Mouse (Mus musculus): ENCODE measurements around the gene Prr3.
"Not testable (repeated sequence)": the region's sequence is repeated elsewhere in the genome, so short reads cannot be mapped to it uniquely, and the experiment has no call there.

Gene Prr3

GRCm38 (mm10) chr17:35979401-35980362, at the start of gene Prr3, which contains the start of gene Gnl1:
Prr3 (minus strand) TSS chr17:35980236.
Gnl1 (plus strand) TSS chr17:35979851.
- DNase-seq (ENCODE audit: low read depth, low spot score), result peak; percentile 81

- DNase-seq (ENCODE audit: low read depth, low spot score), result no peak
These were observed 49.0 kb upstream of the Prr3 start for GRCm38 (mm10) chr17:36028879-36029619.

- DNase-seq (ENCODE audit: low read depth, low spot score), result no peak
These were observed 47.6 kb upstream of the Prr3 start for GRCm38 (mm10) chr17:36027663-36028062.

- DNase-seq (ENCODE audit: low read depth, low spot score), result no peak
These were observed 45.9 kb upstream of the Prr3 start for GRCm38 (mm10) chr17:36025901-36026300.

GRCm38 (mm10) chr17:36025197-36025596, 45.2 kb upstream of the Prr3 start:
- DNase-seq (ENCODE audit: low read depth, low spot score), result no peak

- DNase-seq (ENCODE audit: low read depth, low spot score), result no peak
These were observed 43.9 kb upstream of the Prr3 start for GRCm38 (mm10) chr17:36023710-36024654.

GRCm38 (mm10) chr17:36022922-36023321, 42.9 kb upstream of the Prr3 start:
- DNase-seq (ENCODE audit: low read depth, low spot score), result no peak

GRCm38 (mm10) chr17:36022098-36022497, 42.1 kb upstream of the Prr3 start:
- no peak for DNase-seq (ENCODE audit: low read depth, low spot score)

- no peak for DNase-seq (ENCODE audit: low read depth, low spot score)
These were observed 41.3 kb upstream of the Prr3 start for GRCm38 (mm10) chr17:36021309-36021708.

- no peak for DNase-seq (ENCODE audit: low read depth, low spot score)
These were observed 40.4 kb upstream of the Prr3 start, which contains the start of gene H2-T24 for GRCm38 (mm10) chr17:36020191-36021073. H2-T24 (minus strand) TSS chr17:36020560.

- no peak for DNase-seq (ENCODE audit: low read depth, low spot score)
These were observed 39.5 kb upstream of the Prr3 start for GRCm38 (mm10) chr17:36019519-36019918.

GRCm38 (mm10) chr17:36018979-36019378, 38.9 kb upstream of the Prr3 start:
- no peak for DNase-seq (ENCODE audit: low read depth, low spot score)

GRCm38 (mm10) chr17:36017046-36017445, 37.0 kb upstream of the Prr3 start:
- no peak for DNase-seq (ENCODE audit: low read depth, low spot score)

GRCm38 (mm10) chr17:36014977-36015376, 34.9 kb upstream of the Prr3 start:
- DNase-seq (ENCODE audit: low read depth, low spot score), result no peak

- not testable (repeated sequence) for DNase-seq (ENCODE audit: low read depth, low spot score)
These were observed 24.4 kb upstream of the Prr3 start for GRCm38 (mm10) chr17:36004409-36004808.

- no peak for DNase-seq (ENCODE audit: low read depth, low spot score)
These were observed 23.3 kb upstream of the Prr3 start for GRCm38 (mm10) chr17:36003331-36003730.

GRCm38 (mm10) chr17:36001966-36002365, 21.9 kb upstream of the Prr3 start:
- no peak for DNase-seq (ENCODE audit: low read depth, low spot score)

- no peak for DNase-seq (ENCODE audit: low read depth, low spot score)
These were observed 21.3 kb upstream of the Prr3 start for GRCm38 (mm10) chr17:36001121-36001897.

- no peak for DNase-seq (ENCODE audit: low read depth, low spot score)
These were observed 20.3 kb upstream of the Prr3 start for GRCm38 (mm10) chr17:36000349-36000748.
